Mouse (Mus musculus): ENCODE data around the gene Larp1. TPM values are rescaled to one million over a fixed set of nuclear protein-coding genes. Genes with fewer than 3 reads are reported as not detected.

Larp1 gene
- polyA plus RNA-seq, 1 experiment = not detected

DNA sequence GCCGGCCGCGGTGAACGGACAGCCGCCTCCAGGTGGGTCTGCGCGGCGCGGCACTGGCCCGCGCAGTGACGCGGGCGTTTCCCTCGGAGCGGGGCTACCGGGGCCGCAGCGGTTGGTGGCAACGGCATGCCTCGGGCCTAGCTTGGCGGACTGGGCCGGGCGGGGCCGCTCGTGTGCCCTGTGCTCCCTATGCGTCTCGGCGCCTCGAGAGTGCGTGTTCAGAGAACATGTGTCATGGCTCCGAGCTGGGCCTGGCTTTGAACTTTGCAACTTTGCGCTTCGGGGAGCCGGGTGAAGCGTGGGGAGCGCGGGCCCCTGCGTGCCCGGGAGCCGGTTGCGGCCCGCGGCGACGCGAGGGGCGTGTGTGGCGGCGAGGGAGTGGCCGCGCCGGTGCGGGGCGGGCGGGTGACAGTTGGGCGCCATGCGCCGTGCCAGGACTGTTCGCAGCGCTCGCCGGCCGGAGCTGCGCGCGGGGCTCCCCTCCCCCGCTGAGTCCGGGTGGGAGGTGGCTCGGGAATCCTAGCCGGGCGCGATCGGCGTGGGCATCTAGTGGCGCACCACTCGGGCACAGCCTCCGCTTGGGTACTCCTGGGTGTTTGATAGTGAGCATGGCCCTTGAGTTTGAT, 765 bp downstream of the Larp1 start:
- WGBS = under 1% methylated on average over 78 of the region's 78 CpGs
- peaks cover 3% of the 10 kb centered on the region for H3K4me1 ChIP-seq (ENCODE audit: control insufficient read depth, insufficient read depth, low read length)
- peak overlapping the region; percentile 60 for H3K4me3 ChIP-seq (ENCODE audit: insufficient read depth, low read depth, low read length)
- no peak overlapping the region; the same call in 1 of the 2 replicates for H3K27ac ChIP-seq (ENCODE audit: insufficient read depth, low read depth, low read length)
- TF ChIP-seq POLR2A (IDR thresholded peaks at IDR 0.05; ENCODE audit: insufficient read depth, low read depth, low read length) = no peak
- no peak for TF ChIP-seq CTCF (IDR thresholded peaks at IDR 0.05; ENCODE audit: insufficient read depth, low read depth, low read length)

DNA sequence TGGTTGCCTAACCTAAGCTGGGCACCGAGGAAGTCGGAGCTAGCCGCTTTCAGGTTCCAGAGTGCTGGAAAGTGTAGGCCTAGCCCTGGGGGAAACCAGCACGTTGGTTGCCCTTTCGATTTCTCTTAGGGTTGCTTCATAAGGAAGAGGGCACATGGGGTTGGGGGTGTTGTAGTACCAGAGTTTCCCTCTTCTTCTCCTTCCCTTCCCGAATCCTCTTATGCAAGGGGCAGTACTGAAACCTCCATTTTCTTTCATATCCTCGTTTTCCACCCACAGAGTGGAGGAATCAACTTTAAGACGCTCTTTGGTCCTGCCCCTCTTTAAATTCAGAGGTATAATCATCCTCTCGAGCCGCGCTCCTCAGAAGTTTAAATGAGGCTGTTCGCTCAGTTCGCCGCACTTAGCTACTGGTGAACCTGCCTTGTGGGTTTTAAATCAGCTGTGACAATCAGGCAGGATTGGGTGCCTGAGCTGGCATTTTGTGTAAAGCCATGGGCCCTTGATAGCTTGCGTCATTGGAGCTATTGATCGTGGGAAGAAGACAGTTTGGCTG, 1.4 kb downstream of the Larp1 start:
- Histone ChIP-seq H3K4me1 (ENCODE audit: control insufficient read depth, insufficient read depth, low read length) (peaks cover 3% of the 10 kb centered on the region), H3K4me3 (ENCODE audit: insufficient read depth, low read depth, low read length) (peak overlapping the region; percentile 60), H3K27ac (ENCODE audit: insufficient read depth, low read depth, low read length) (no peak overlapping the region; the same call in 1 of the 2 replicates)
- 1% methylated on average over 16 of the region's 16 CpGs for WGBS
- TF ChIP-seq POLR2A (IDR thresholded peaks at IDR 0.05; ENCODE audit: insufficient read depth, low read depth, low read length) = no peak
- no peak for TF ChIP-seq CTCF (IDR thresholded peaks at IDR 0.05; ENCODE audit: insufficient read depth, low read depth, low read length)

DNA sequence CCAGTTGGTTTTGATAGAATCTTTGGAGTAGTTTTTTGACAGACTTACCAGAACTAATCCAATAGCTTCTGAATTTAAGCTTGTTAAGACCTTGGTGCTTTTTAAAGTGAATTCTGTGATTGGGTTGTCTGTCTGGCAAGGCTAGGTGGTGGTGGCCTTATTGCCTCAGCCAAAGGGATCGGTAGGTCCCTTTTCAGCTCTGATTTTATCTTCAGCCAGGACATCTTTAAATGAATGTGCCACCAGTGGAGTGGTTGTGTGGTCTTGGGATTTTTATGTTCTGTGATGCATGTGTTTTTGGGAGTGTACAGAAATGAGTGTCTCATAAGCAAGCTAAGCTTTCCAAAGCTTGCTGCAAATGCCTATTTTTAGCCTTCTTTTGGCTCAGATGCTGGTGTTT, 2.1 kb downstream of the Larp1 start:
- TF ChIP-seq CTCF (IDR thresholded peaks at IDR 0.05; ENCODE audit: insufficient read depth, low read depth, low read length) (no peak), POLR2A (IDR thresholded peaks at IDR 0.05; ENCODE audit: insufficient read depth, low read depth, low read length) (no peak)
- 9% methylated on average over 1 of the region's 1 CpGs for WGBS
- Histone ChIP-seq H3K4me3 (ENCODE audit: insufficient read depth, low read depth, low read length) (no peak overlapping the region), H3K4me1 (ENCODE audit: control insufficient read depth, insufficient read depth, low read length) (peaks cover 5% of the 10 kb centered on the region), H3K27ac (ENCODE audit: insufficient read depth, low read depth, low read length) (no peak overlapping the region)

DNA sequence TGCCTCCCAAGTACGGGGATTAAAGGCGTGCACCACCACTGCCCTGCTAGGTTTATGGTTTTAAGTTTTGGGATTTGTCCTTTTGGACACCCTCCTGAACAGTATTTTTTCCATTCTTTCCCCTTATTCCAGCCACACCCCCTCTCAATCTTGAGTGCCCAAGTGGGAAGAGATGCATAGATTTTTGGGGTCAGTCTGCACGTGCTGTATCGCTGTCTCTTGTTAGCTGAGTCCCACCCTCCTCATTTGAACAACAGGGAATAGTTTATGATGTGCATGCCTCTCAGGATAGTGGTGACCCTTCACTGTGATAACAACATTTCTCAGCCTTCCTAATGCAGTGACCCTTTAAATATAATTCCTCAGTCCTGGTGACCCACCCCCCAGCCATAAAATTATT, 2.9 kb downstream of the Larp1 start:
- TF ChIP-seq POLR2A (IDR thresholded peaks at IDR 0.05; ENCODE audit: insufficient read depth, low read depth, low read length) (no peak), CTCF (IDR thresholded peaks at IDR 0.05; ENCODE audit: insufficient read depth, low read depth, low read length) (no peak)
- 60% methylated on average over 4 of the region's 4 CpGs for WGBS
- H3K27ac ChIP-seq (ENCODE audit: insufficient read depth, low read depth, low read length) = no peak overlapping the region
- H3K4me1 ChIP-seq (ENCODE audit: control insufficient read depth, insufficient read depth, low read length) = peaks cover 8% of the 10 kb centered on the region
- no peak overlapping the region for H3K4me3 ChIP-seq (ENCODE audit: insufficient read depth, low read depth, low read length)

DNA sequence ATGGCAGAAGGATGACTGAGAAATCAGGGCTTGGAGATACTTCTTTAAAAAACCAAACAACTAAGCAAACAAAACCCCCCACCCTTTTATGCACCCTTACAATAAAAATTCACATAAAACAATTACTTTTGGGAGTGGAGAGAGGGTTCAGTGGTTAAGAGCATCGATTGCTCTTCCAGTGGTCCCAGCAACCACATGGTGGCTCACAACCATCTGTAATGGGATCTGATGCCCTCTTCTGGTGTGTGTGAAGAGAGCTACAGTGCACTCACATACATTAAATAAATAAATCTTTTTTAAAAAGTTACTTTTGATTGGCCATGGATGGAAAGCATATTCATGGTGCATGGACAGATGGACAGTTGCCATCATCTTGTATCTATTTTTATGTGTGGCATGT, 3.8 kb downstream of the Larp1 start:
- Histone ChIP-seq H3K4me1 (ENCODE audit: control insufficient read depth, insufficient read depth, low read length) (peaks cover 14% of the 10 kb centered on the region), H3K4me3 (ENCODE audit: insufficient read depth, low read depth, low read length) (no peak overlapping the region), H3K27ac (ENCODE audit: insufficient read depth, low read depth, low read length) (no peak overlapping the region)
- 76% methylated on average over 1 of the region's 1 CpGs for WGBS
- TF ChIP-seq POLR2A (IDR thresholded peaks at IDR 0.05; ENCODE audit: insufficient read depth, low read depth, low read length) = no peak
- no peak for TF ChIP-seq CTCF (IDR thresholded peaks at IDR 0.05; ENCODE audit: insufficient read depth, low read depth, low read length)

DNA sequence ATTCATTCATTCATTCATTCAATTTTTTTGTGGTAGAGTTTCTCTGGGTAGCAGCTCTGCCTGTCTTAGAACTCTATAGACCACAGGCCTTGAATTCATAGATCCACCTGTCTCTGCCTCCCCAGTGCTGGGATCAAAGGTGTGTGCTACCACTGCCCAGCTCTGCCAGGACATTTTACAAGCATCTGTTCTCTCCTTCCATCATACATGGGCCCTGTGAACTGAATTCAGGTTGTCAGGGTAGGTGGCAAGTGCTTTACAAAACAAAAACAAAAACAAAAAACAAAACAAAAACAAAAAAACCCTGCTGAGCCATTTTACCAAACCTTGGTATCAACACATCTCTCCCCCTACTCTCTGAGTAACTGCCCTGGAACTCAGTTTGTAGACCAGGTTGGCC, 4.2 kb downstream of the Larp1 start:
- H3K4me1 ChIP-seq (ENCODE audit: control insufficient read depth, insufficient read depth, low read length) = peaks cover 14% of the 10 kb centered on the region
- no peak overlapping the region for H3K27ac ChIP-seq (ENCODE audit: insufficient read depth, low read depth, low read length)
- no peak overlapping the region for H3K4me3 ChIP-seq (ENCODE audit: insufficient read depth, low read depth, low read length)
- TF ChIP-seq POLR2A (IDR thresholded peaks at IDR 0.05; ENCODE audit: insufficient read depth, low read depth, low read length) (no peak), CTCF (IDR thresholded peaks at IDR 0.05; ENCODE audit: insufficient read depth, low read depth, low read length) (no peak)

DNA sequence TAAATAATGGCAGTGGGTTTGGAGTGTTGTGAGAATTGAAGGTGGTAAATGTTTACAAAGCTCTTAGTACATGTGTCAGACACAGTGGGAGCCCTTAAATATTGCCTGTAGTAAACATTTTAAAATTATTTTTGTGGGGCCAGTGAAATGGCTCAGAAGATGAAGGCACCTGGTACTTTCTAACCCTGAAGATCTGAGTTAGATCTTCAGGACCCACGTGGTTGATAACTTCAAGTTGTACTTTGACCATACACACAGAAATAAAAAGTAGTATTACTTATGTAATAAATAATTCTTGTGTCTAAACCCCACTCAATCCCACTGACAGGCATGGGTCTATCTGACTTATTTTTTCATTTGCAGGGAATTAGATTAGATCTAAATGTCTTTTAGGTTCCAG, 5.7 kb downstream of the Larp1 start:
- TF ChIP-seq POLR2A (IDR thresholded peaks at IDR 0.05; ENCODE audit: insufficient read depth, low read depth, low read length) (no peak), CTCF (IDR thresholded peaks at IDR 0.05; ENCODE audit: insufficient read depth, low read depth, low read length) (no peak)
- 81% methylated on average over 1 of the region's 1 CpGs for WGBS
- Histone ChIP-seq H3K27ac (ENCODE audit: insufficient read depth, low read depth, low read length) (no peak overlapping the region), H3K4me1 (ENCODE audit: control insufficient read depth, insufficient read depth, low read length) (peaks cover 16% of the 10 kb centered on the region), H3K4me3 (ENCODE audit: insufficient read depth, low read depth, low read length) (no peak overlapping the region)

DNA sequence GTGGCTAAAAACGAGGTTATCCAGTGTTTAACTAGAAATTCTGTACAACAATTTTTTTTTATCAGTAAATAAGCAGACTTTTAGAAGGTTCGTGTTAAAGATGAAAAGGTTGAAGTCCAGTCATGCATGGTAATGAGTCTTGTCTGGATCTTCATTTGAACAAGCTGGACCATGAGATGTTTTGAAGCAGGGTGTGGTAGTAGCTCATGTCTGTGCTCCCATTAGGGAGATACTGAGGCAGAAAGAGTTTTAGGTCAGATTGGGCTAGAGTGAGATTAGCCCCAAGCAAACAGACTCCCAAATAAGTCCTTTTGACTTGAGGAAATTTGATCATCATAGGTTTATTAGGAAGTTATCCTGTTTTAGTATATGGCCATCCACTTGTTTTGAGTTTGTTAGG, 6.5 kb downstream of the Larp1 start:
- WGBS = 63% methylated on average over 2 of the region's 2 CpGs
- TF ChIP-seq CTCF (IDR thresholded peaks at IDR 0.05; ENCODE audit: insufficient read depth, low read depth, low read length) (no peak), POLR2A (IDR thresholded peaks at IDR 0.05; ENCODE audit: insufficient read depth, low read depth, low read length) (no peak)
- peaks cover 16% of the 10 kb centered on the region for H3K4me1 ChIP-seq (ENCODE audit: control insufficient read depth, insufficient read depth, low read length)
- no peak overlapping the region for H3K27ac ChIP-seq (ENCODE audit: insufficient read depth, low read depth, low read length)
- no peak overlapping the region for H3K4me3 ChIP-seq (ENCODE audit: insufficient read depth, low read depth, low read length)

DNA sequence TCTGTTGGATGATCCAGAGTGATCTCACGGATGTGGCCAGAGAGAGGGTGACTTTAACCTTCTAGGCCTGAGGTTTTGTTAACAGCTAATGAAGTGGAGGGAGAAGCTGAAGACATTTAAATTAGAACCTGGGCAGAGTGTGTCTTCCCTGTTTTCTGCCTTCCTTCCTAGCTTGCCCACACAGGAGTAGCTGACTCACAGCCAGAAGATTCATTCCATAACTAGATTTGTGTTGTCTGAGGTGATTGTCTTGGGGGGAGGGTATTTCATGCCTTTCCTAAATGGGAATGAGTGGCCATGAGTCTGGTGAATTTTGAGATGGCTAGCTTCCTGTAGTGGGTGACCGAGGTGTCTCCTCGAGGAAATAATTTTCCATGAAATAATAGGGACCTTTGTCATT, 7.5 kb downstream of the Larp1 start:
- TF ChIP-seq CTCF (IDR thresholded peaks at IDR 0.05; ENCODE audit: insufficient read depth, low read depth, low read length) = no peak
- TF ChIP-seq POLR2A (IDR thresholded peaks at IDR 0.05; ENCODE audit: insufficient read depth, low read depth, low read length) = no peak
- 51% methylated on average over 3 of the region's 3 CpGs for WGBS

More for the DNA sequence above, 7.5 kb downstream of the Larp1 start:
- Histone ChIP-seq H3K4me3 (ENCODE audit: insufficient read depth, low read depth, low read length) (no peak overlapping the region), H3K27ac (ENCODE audit: insufficient read depth, low read depth, low read length) (peak overlapping the region; percentile 15; the same call in 1 of the 2 replicates), H3K4me1 (ENCODE audit: control insufficient read depth, insufficient read depth, low read length) (peaks cover 16% of the 10 kb centered on the region)
